Mouse (Mus musculus) CH12.LX (cell line): ENCODE measurements at regions not wholly inside any gene's neighbourhood (a gene's known extent, or its start where the extent isn't known, plus 50 kb on each side); places are given as distances from the start of the nearest gene placed in this dataset.

Experiments
- DNase-seq: peaks from one replicate; pipeline ENCODE4 v3.0.0-alpha.2; 2013; ENCODE audit errors: extremely low read depth
- H3K27ac ChIP-seq: 2 replicates; pipeline ENCODE4 v1.5.1; 2012; ENCODE audit warnings: low read depth, mild to moderate bottlenecking, control low read depth, moderate library complexity; ENCODE audit not compliant: insufficient read depth
- H3K27me3 ChIP-seq: replicated peaks from 2 replicates; pipeline ENCODE3; 2012; ENCODE audit warnings: inconsistent platforms
- H3K36me3 ChIP-seq, 2 experiments: replicated peaks in 1 of 2; 2 replicates each; pipeline versions ENCODE3 to v1.6.1; 2012; ENCODE audit warnings: inconsistent platforms in 1 of 2, low read length in 1 of 2, mild to moderate bottlenecking in 1 of 2, mixed read lengths in 1 of 2, moderate library complexity in 1 of 2; ENCODE audit not compliant: control insufficient read depth in 1 of 2, insufficient read depth in 1 of 2
- H3K4me1 ChIP-seq, 2 experiments: 2 replicates each; pipeline ENCODE4 v1.6.1; 2012; ENCODE audit warnings: inconsistent platforms in 1 of 2, moderate library complexity in 1 of 2; ENCODE audit not compliant: insufficient read depth in 2 of 2, control insufficient read depth in 1 of 2
- H3K4me2 ChIP-seq: 2 replicates; pipeline ENCODE4 v1.6.1; 2012; ENCODE audit warnings: low read depth, mild to moderate bottlenecking, control low read depth; ENCODE audit not compliant: poor library complexity, insufficient read depth, severe bottlenecking
- H3K4me3 ChIP-seq, 3 experiments: fragments of 150-350 bp in 1 of 3; sonication (generic) in 1 of 3; replicated peaks in 1 of 3; 2 replicates each; pipeline versions ENCODE3 to v1.5.1; 2011 to 2012; ENCODE audit warnings: low read depth in 2 of 3, low read length in 2 of 3, mild to moderate bottlenecking in 2 of 3, moderate library complexity in 2 of 3, control low read depth in 1 of 3, improper control_type of control experiment in 1 of 3, inconsistent platforms in 1 of 3, mixed read lengths in 1 of 3; ENCODE audit not compliant: poor library complexity in 1 of 3
- H3K79me2 ChIP-seq: replicated peaks from 2 replicates; pipeline ENCODE4 v1.6.1; 2012; ENCODE audit warnings: mild to moderate bottlenecking, moderate library complexity; ENCODE audit not compliant: control insufficient read depth, poor library complexity, insufficient read depth, severe bottlenecking; ENCODE audit errors: extremely low read depth
- H3K9ac ChIP-seq: 2 replicates; pipeline ENCODE4 v1.6.1; 2012; ENCODE audit warnings: low read depth, mild to moderate bottlenecking, control low read depth, moderate library complexity; ENCODE audit not compliant: insufficient read depth
- H3K9me3 ChIP-seq: replicated peaks from 2 replicates; pipeline ENCODE3; 2012; ENCODE audit warnings: low read length, inconsistent platforms, mixed read lengths
- BHLHE40 ChIP-seq: IDR thresholded peaks from 2 replicates; pipeline ENCODE4 v1.6.1; 2011; ENCODE audit warnings: mild to moderate bottlenecking, low read depth, low read length, improper control_type of control experiment
- CHD2 ChIP-seq: IDR thresholded peaks from 2 replicates; pipeline ENCODE4 v1.6.1; 2011; ENCODE audit warnings: low read length, improper control_type of control experiment
- CTCF ChIP-seq, 2 experiments: IDR thresholded peaks in 1 of 2; conservative IDR thresholded peaks in 1 of 2; 2 replicates each; pipeline ENCODE4 v1.5.1; 2011 to 2012; ENCODE audit warnings: low read depth in 2 of 2, low read length in 2 of 2, improper control_type of control experiment in 1 of 2, inconsistent platforms in 1 of 2, mild to moderate bottlenecking in 1 of 2, moderate library complexity in 1 of 2
- E2F4 ChIP-seq: IDR thresholded peaks from 2 replicates; pipeline ENCODE4 v1.6.1; 2011; ENCODE audit warnings: low read depth, low read length, improper control_type of control experiment; ENCODE audit not compliant: insufficient replicate concordance
- ELF1 ChIP-seq: IDR thresholded peaks from 2 replicates; pipeline ENCODE4 v1.6.1; 2014; ENCODE audit warnings: low read depth, mild to moderate bottlenecking, inconsistent platforms, low read length, improper control_type of control experiment
- EP300 ChIP-seq: IDR thresholded peaks from 2 replicates; pipeline ENCODE4 v1.6.1; 2011; ENCODE audit warnings: low read length, improper control_type of control experiment
- ETS1 ChIP-seq: conservative IDR thresholded peaks from 2 replicates; pipeline ENCODE4 v1.6.1; 2012; ENCODE audit warnings: low read depth, mild to moderate bottlenecking, inconsistent platforms, low read length, improper control_type of control experiment, moderate library complexity
- GABPA ChIP-seq: IDR thresholded peaks from 2 replicates; pipeline ENCODE4 v1.6.1; 2012; ENCODE audit warnings: low read depth, low read length, improper control_type of control experiment, inconsistent platforms; ENCODE audit not compliant: insufficient replicate concordance
- HCFC1 ChIP-seq: IDR thresholded peaks from 2 replicates; pipeline ENCODE4 v1.6.1; 2012; ENCODE audit warnings: low read depth, mild to moderate bottlenecking, inconsistent platforms, low read length, improper control_type of control experiment
- IRF4 ChIP-seq: IDR thresholded peaks from 2 replicates; pipeline ENCODE4 v1.6.1; 2014; ENCODE audit warnings: low read depth, mild to moderate bottlenecking, inconsistent platforms, low read length, improper control_type of control experiment
- KAT2A ChIP-seq: IDR thresholded peaks from 2 replicates; pipeline ENCODE4 v1.6.1; 2012; ENCODE audit warnings: low read length, improper control_type of control experiment, inconsistent platforms; ENCODE audit not compliant: insufficient replicate concordance
- MAFK ChIP-seq: IDR thresholded peaks from 2 replicates; pipeline ENCODE4 v1.6.1; 2011; ENCODE audit warnings: low read length, improper control_type of control experiment; ENCODE audit not compliant: insufficient replicate concordance
- MAX ChIP-seq: IDR thresholded peaks from 2 replicates; pipeline ENCODE4 v1.6.1; 2011; ENCODE audit warnings: low read length, improper control_type of control experiment
- MAZ ChIP-seq: IDR thresholded peaks from 2 replicates; pipeline ENCODE4 v1.6.1; 2012; ENCODE audit warnings: low read depth, mild to moderate bottlenecking, inconsistent platforms, low read length, improper control_type of control experiment, moderate library complexity
- MYC ChIP-seq: IDR thresholded peaks from 2 replicates; pipeline ENCODE4 v1.6.1; 2011; ENCODE audit warnings: low read depth, mild to moderate bottlenecking, improper control_type of control experiment, low read length
- NELFE ChIP-seq: IDR thresholded peaks from 2 replicates; pipeline ENCODE4 v1.6.1; 2011; ENCODE audit warnings: low read depth, low read length, improper control_type of control experiment
- NRF1 ChIP-seq: IDR thresholded peaks from 2 replicates; pipeline ENCODE4 v1.6.1; 2014; ENCODE audit warnings: low read depth, mild to moderate bottlenecking, inconsistent platforms, low read length, improper control_type of control experiment, moderate library complexity
- PAX5 ChIP-seq: IDR thresholded peaks from 2 replicates; pipeline ENCODE4 v1.6.1; 2012; ENCODE audit warnings: low read length, inconsistent platforms, mixed read lengths
- POLR2A ChIP-seq: IDR thresholded peaks from 2 replicates; pipeline ENCODE4 v1.6.1; 2011; ENCODE audit warnings: low read depth, mild to moderate bottlenecking, improper control_type of control experiment, low read length
- POLR2AphosphoS2 ChIP-seq: IDR thresholded peaks from 2 replicates; pipeline ENCODE4 v1.6.1; 2011; ENCODE audit warnings: low read depth, low read length, improper control_type of control experiment
- RAD21 ChIP-seq: IDR thresholded peaks from 2 replicates; pipeline ENCODE4 v1.6.1; 2011; ENCODE audit warnings: low read depth, mild to moderate bottlenecking, low read length, improper control_type of control experiment, moderate library complexity
- RCOR1 ChIP-seq: conservative IDR thresholded peaks from 2 replicates; pipeline ENCODE4 v1.6.1; 2012; ENCODE audit warnings: low read depth, mild to moderate bottlenecking, inconsistent platforms, low read length, improper control_type of control experiment
- TBP ChIP-seq: conservative IDR thresholded peaks from 2 replicates; pipeline ENCODE4 v1.6.1; 2011; ENCODE audit warnings: low read depth, low read length, improper control_type of control experiment
- TCF12 ChIP-seq: IDR thresholded peaks from 2 replicates; pipeline ENCODE4 v1.6.1; 2014; ENCODE audit warnings: low read depth, mild to moderate bottlenecking, inconsistent platforms, low read length, improper control_type of control experiment
- USF2 ChIP-seq: conservative IDR thresholded peaks from 2 replicates; pipeline ENCODE4 v1.6.1; 2011; ENCODE audit warnings: low read depth, low read length, improper control_type of control experiment
- ZC3H11A ChIP-seq: IDR thresholded peaks from 2 replicates; pipeline ENCODE4 v1.6.1; 2012; ENCODE audit warnings: low read depth, mild to moderate bottlenecking, inconsistent platforms, low read length, improper control_type of control experiment
- ZMIZ1 ChIP-seq: IDR thresholded peaks from 2 replicates; pipeline ENCODE4 v1.6.1; 2012; ENCODE audit warnings: low read depth, mild to moderate bottlenecking, inconsistent platforms, low read length, improper control_type of control experiment
- ZNF384 ChIP-seq: IDR thresholded peaks from 2 replicates; pipeline ENCODE4 v1.6.1; 2012; ENCODE audit warnings: low read depth, low read length, improper control_type of control experiment, inconsistent platforms
- dilution Hi-C: fragments of 300-500 bp; cut with MboI; formaldehyde crosslinking; loops from 2 replicates; pipeline ENCODE4 v1.14.3; 2020; ENCODE audit warnings: low sequenced_read_pairs; ENCODE audit not compliant: extremely low pct_unique_long_range_greater_than_20kb, extremely low pct_ligation_motif_present
- in situ Hi-C: fragments of 300-500 bp; cut with MboI; formaldehyde crosslinking; loops from 3 replicates; pipeline ENCODE4 v1.14.3; 2019; ENCODE audit warnings: low sequenced_read_pairs, low pct_ligation_motif_present, low pct_unique_long_range_greater_than_20kb, mixed read lengths

DNA sequence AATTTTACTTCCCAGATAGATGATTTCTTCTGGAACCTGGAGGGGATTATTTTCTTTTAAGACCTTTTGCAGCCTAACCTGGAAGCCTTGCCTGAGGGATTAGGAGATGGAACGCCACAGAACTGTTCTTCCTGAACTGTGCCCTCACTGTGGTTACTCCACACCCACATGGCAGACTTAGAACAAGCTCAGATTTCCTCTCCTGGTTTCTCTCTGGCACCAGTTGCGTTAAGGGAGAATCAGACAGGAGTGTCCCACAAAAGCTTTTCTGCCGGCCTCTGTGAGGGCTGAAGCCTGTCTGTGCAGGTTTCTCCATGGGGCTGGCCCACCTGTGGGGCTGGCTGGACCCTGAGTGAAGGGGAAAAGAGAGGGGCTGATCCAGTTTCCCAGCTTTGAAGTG lies 500.1 kb upstream of the Btbd3 start:
- H3K36me3 ChIP-seq: no peaks in the 10 kb centered on the region
- H3K4me3 ChIP-seq: no peak overlapping the region
- no peak overlapping the region for H3K4me2 ChIP-seq
- in situ Hi-C loops: no loop called here
- H3K4me1 ChIP-seq: no peaks in the 10 kb centered on the region
- H3K9me3 ChIP-seq: peaks cover 47% of the 10 kb centered on the region
- TF ChIP-seq BHLHE40 (no peak), POLR2A (no peak), ETS1 (no peak), NRF1 (no peak), CHD2 (no peak), MAX (no peak), TBP (no peak), MYC (no peak), GABPA (no peak), USF2 (no peak), RCOR1 (no peak), MAFK (no peak), ZMIZ1 (no peak), TCF12 (no peak), ELF1 (no peak), ZC3H11A (no peak), CTCF (conservative IDR thresholded peaks at IDR 0.05 in 1 of 2, IDR thresholded peaks at IDR 0.05 in 1 of 2; ENCODE audit: low read depth in 2 of 2, low read length in 2 of 2) (no peak)
- no peaks in the 10 kb centered on the region for H3K27me3 ChIP-seq
- no peak overlapping the region for H3K9ac ChIP-seq
- no peak overlapping the region for H3K27ac ChIP-seq
- no peaks in the 10 kb centered on the region for H3K79me2 ChIP-seq
- dilution Hi-C loops: no loop called here
- DNase-seq: no peak

DNA sequence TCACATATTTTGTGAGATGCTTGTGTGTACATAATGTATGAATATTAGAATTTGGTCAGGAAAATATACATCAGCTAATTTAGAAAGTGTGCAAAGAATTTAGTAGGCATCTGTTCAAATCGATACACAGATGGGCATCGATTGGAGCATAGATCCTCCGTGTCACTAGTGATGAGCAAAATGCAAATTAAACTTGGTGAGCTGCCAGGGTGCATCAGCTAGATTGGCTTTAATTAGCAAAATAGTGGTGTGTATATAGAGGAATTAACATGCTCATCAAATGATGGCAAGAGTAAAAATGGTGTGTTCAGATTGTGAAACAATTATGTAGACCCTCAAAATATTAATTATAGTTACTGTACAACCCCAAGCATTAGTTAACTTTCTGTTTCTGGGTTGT lies 501.9 kb upstream of the Btbd3 start:
- no peak for DNase-seq
- H3K4me2 ChIP-seq: no peak overlapping the region
- H3K27me3 ChIP-seq: no peaks in the 10 kb centered on the region
- no peak overlapping the region for H3K9ac ChIP-seq
- H3K4me3 ChIP-seq: no peak overlapping the region
- H3K9me3 ChIP-seq: peaks cover 39% of the 10 kb centered on the region
- in situ Hi-C loops (no loop called here), dilution Hi-C loops (no loop called here)
- H3K36me3 ChIP-seq: no peaks in the 10 kb centered on the region
- no peaks in the 10 kb centered on the region for H3K4me1 ChIP-seq
- no peaks in the 10 kb centered on the region for H3K79me2 ChIP-seq
- TF ChIP-seq ZMIZ1 (no peak), MAZ (no peak), HCFC1 (no peak), PAX5 (no peak), IRF4 (no peak), NELFE (no peak), USF2 (no peak), E2F4 (no peak), RCOR1 (no peak), RAD21 (no peak), TBP (no peak), MYC (no peak), KAT2A (no peak), ZNF384 (no peak), GABPA (no peak), POLR2AphosphoS2 (no peak), BHLHE40 (no peak), EP300 (no peak)
- H3K27ac ChIP-seq: no peak overlapping the region
